Mouse (Mus musculus) right cerebral cortex, postnatal 25 days (tissue): ENCODE results near the gene Htr2a.
A peak's percentile ranks its signal among the peaks of the same experiment; 100 is the strongest.

Source experiments
- DNase-seq: peaks from one replicate; pipeline ENCODE4 v3.0.0; 2022

Htr2a gene

DNA sequence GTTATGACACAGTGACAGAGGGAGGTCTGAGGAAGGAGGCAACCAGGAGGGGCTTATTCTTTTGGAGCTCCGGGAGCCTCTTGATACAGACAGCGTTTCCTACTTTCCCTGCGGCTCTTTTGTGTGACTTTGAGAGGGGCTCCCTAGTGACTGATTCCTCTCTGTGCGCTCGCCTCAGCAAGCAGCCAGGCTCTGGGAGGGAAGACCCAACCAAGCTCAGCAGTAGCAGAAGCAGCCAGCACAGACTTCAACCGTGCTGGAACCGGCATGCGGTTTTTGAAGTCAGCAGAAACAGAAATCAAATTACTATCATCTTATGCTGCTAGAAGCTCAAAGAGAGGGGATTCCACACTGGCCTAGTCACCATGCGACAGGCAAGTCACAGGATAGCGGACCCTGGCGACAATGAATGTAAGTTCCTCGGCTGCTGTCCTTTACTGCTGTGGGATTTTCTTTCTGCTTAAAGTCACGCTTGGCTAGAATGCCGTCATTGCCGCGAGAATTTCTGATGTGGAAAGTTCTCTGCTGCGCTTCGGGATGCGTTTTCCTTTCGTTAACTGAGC lies at the start of gene Htr2a:
Gene Htr2a, plus strand, starts transcription at position 22 of the 563 bp plus-strand sequence.
- no peak for DNase-seq

DNA sequence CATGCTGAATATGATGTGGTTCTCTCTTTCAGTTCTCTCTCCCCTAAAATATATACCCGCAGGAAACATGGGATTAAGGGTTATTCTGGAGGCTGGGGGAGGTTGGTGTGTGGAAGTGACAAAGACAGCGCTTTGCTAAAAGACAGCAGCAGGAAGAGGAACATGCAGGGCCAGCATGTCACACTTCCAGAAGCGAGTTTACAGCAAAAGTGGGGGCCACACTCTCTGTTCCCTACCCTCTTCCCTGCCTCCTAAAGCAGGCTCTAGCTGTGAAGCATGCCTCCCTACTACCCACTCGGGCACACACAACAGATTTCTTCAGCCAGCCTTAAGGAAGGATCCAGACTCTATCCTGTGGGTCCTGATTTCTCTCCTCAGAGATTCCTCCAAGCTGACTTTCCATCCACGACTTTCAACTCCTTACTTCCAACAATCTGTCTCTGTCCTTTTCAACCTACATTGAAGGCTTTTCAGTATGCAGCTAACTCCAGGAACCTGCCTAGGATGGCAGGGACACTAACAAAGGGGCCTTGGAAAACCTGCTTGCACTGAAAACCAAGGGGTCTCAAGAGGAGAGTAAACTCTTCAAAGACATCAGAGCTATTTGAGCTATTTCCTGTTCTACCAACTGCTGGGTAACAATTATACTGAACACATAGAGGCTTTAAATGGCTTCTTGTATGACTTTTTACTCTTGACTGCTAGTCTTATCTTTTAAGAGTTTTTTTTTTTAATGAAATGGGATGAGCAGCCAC lies 39.1 kb upstream of the Htr2a start:
- no peak for DNase-seq

DNA sequence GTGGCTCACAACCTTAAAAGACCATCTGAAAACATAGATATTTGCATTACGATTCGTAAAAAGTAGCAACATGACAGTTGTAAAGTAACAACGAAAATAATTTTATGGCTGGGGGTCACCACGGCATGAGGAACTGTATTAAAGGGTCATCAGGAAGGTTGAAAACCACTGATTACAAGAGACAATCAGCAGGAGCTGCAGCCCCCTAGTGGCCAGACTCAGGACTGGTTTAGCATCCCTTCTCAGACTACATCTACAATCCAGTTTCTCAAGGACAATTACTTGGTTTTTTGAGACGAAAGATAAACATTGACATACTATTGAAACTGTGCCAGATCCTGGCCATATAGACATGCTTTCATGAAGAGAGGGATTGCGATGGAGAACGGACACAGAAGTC lies 38.1 kb upstream of the Htr2a start:
- DNase-seq: peak; percentile 34

DNA sequence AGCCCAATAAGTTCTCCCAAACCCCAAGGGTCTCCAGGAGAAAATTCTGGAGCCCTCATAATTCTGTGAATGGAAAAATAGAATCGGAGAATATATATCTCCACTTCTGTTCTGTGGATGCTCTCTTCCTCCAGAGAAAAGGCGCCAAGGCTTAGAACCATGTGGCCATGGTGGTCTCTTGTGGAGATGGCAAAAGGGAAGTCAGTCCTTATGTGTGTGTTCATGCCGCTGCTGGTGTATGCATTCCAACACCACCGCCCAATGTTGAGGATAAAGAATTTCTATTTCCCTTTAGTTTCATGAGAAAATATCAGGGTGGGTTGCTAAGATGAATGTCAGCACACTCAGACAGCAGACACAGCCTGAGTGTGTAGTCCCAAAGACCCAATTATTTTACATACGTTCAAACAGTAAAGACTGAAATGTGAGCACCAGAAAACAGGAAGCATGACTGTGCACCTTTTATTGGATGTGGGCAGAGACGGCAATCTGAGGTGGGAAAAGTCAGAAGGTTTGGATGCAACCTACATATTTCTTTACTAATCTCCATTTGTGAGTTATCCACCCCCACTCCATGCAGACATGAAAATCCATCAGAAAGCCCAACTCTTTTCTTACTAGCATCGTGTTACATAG lies 37.4 kb upstream of the Htr2a start:
- DNase-seq: no peak

DNA sequence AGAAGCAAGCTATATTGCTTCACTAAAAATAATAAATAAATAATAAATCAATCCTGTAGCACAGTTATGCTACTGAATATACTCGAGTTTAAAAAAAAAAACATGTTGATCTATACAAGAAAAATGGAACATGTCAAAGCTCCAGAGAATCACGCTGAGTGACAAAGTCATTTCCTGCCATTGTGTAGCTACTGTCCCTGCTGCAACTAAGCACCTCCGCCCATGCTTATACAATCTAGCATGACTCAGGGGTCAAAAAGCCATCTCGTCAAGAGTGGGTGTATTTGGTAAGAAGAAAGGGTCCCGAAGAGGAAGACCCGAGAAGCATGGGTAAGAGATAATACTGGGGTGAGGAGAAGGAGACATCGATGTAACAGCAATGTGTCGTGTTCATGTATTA lies 29.3 kb upstream of the Htr2a start:
- DNase-seq: no peak

DNA sequence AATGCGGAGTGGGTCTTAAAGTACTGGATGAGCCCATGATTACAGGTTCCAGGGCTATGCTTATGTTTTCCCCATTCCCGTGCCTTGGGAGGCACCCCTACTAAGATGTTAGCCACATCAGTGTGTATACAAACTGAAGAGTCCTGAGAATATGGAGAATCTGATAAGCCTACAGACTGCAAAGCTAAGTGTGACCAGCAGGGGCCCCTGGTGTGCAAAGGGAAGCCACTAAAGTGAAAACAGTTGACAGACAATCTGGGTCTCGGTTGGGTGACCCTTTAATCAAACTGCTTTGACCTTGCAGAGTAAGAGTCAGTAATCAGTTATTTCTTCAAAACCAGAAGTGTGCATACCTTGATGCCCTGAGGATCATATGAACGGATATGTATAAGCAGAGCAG lies 21.8 kb upstream of the Htr2a start:
- no peak for DNase-seq

DNA sequence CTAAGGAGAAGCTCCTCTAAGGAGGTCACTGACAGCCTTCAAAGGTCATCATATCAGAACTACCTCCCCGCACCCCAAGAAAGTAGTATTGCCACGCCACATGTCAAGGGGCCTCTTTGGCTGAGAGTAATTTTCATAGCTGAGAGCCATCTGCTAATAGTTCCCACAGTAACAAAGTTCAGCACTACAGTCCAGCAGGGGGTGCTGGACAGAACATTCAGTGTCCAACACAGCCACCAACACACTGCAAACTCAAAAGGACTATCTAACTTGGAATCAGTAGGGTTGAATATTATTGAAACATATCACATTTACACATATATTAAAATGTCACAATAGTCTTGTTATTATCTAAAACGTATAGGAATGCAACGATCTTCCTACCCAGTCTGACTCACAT lies 2.6 kb upstream of the Htr2a start:
- no peak for DNase-seq

DNA sequence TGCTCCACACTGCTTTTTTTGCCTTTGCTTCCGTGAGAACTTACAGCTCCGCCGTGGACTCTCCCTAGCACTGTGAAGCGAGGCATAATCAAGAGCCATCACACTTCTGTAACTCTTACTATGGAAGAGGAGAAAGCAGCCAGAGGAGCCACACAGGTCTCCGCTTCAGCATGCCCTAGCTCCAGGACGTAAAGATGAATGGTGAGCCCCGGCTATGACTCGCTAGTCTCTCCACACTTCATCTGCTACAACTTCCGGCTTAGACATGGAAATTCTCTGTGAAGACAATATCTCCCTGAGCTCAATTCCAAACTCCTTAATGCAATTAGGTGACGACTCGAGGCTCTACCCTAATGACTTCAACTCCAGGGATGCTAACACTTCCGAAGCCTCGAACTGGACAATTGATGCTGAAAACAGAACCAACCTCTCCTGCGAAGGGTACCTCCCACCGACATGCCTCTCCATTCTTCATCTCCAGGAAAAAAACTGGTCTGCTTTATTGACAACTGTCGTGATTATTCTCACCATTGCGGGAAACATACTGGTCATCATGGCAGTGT lies 1.1 kb downstream of the Htr2a start:
- DNase-seq: no peak

DNA sequence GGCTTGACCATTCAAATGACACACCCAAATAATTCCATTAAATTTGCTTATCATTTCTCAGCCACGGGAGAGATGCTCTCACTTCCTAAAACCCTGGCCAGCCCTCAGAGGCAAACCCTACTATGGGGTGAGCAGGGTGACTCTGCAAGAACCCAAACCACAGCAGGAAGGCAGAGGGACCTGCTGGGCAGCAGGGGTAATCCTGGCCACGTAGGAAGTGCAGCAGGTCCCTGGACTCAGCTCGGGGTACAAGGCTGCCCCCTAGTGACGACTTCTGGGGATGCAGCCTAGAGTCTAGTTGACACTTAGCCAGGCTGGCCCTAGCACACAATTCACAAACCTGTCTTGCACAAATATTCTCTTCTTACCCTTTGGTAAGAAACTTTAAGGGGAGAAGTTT lies 2.7 kb downstream of the Htr2a start:
- peak; percentile 80 for DNase-seq

DNA sequence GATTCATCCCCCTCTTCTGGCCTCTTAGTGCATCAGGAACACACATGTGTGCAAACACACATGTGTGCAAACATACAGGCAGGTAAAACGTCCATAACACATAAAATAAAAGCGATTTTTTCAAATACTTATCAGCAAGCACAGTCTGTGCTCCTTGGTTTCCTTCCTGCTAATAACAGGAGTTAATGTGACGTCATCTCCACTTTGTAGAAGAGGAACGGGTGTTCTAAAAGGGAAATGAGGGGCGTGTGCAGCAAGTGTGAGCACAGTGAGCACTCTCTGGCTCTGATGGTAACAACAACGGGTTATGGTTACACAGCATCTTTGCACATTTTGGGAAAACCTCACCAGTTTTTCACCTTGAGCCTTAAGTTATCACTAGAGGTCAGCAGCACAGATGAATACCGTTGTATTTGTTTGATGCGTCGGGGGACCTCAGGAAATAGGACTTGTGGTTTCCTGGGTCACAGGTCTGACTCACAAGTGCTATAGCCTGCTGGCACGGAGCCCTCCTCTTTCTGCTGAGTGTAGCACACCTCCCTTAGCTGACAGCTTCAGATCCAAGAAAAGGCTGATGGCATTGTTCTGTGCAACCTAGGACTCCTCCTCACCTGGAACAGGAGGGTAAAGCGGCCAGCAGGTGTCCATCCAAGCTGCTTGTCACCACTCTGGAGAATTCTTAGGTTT lies 5.6 kb downstream of the Htr2a start:
- no peak for DNase-seq

DNA sequence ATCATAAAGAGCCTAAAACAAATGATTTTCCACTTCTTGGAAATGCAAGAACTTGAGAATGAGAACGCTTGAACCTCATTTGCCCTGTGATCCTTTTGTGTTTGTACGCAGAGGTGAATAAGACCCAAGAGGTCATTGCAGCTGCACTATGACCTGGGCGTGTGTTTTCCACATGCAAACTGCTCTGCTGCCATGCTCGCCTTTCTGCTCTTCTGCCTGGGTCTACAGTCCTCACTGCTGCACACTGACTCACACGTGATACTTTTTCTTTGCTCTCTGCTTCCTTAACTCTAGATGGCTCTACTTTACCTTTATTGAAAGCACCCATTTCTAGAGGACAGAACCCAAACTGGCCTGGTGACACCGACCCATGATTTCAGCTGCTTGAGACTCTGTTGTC lies 9.4 kb downstream of the Htr2a start:
- no peak for DNase-seq

DNA sequence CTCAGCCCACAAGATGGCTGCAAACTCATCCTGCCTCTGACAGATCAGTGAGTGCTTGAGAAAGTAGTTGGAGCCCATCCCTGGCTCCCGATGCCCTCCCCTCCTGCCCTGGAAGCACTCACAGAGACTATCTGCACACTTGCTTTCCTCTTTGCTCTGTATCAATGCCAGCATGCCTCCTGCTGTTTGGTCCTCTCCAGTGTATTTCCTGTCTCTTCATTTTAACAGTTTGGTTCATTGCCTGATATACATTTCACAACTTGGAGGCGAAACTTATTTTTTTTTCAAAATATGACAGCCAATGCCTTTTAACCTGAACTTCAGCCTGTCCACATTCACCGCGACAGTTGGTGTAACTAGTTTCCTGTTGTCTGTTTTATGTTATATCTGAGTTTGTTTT lies 11.0 kb downstream of the Htr2a start:
- no peak for DNase-seq

DNA sequence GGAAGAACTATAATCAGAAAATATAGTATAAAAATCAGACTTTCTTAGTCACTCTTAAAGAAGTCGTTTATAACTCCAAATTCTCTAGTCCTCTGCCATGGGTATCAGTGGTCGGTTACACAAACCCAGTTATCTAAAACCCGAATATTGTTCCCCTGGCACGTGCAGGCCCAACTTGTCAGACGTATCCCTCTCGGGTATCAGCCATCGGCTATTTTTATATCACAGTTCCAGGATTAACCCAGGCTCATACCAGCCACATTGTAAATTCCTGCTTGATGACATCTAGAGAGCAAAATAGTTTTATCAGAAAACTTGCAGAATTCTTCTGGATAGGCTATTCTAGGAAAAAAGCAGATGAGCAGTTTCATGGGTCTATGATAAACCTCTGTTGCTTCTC lies 16.6 kb downstream of the Htr2a start:
- DNase-seq: no peak

DNA sequence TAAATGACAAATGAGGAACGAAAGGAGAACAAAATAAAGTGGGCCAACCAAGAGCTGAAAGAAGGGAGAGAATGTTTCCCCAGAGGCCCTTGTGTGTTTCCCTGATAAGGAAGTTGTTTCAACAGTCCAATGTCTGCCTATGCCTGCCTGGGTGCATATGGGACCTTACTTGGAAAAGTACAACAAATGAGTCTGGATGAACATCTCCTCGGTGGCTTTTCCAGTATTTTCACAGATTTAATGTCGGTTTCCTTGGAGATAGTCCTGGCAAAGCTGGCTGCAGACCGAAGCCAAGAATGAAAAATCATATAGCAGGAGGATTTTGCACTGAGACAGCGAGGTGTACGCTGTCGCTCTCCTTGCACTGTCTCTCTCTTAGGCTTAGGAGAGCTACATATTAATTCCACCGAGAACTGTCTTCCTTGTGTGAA lies 18.8 kb downstream of the Htr2a start:
- peak; percentile 48 for DNase-seq

DNA sequence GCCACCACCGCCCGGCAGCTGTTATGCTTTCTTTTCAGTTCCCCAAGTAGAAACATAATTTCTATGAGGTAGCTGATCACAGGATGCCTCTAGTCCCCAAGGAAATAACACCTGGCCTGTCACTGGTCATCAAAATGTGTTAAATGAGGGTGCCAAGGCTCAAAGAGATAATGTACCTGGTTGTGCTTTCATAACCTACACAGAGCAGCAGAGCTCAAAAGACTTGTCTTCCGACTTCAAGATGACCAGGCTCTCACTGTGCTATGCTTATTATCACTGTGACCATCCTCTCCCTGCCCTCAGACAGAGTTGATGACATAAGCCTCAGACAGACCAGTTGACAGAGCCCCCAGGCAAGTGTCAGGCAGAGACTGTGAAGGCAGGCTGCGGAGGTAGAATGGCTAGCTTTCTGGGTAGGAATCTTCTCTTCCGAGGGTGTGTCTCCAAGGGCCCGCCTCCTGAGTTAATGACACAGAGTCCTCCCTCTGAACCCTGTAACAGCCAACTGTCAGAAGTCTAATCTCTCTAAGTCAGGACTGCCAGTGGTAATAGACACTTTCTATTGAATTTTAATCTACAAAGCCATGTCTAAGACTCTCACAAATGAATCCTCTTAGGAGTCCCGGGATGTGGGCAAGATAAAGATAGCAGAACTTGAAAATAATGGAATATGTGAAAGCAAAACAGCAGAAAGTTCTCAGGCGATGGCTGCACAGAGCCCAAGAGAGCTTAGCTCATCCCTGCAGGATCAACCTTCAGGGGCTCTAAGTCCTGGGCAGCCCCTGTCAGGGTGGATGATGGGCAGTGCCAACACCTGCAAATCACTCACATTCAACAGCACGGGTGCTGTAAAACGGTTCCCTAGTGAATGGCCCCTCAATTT lies 31.7 kb downstream of the Htr2a start:
- no peak for DNase-seq

DNA sequence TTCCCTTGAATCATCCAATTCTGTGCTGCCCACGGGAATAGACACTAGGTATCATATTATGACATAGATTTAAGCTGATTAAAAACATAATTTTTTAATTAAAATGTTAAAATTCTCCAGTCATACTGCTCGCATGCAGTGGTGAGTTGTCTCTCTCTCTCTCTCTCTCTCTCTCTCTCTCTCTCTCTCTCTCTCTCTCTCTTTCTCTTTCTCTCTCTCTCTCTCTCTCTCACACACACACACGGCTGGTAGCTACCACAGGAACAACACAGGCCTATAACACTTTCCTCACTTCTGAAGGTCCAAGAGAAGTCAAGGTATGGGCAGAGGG lies 32.3 kb downstream of the Htr2a start:
- DNase-seq: no peak

DNA sequence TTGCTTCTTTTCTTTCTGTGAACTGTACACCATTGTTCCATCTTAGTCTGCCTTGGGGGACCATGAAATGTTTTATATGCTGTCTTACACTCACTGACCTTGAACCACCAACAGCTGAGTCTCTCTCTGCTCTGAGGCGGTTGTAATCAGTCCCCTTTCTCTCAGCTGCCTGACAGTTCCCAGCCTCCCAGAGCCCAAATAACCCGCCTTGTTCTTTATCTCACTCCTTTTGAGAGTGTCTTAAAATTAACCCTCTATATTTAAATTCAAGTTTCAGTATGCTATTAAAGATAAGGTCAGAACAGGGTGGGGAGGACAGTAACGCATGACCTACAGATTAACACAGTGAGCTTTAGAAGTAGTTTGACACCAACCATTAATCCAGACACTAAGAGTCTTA lies 32.9 kb downstream of the Htr2a start:
- DNase-seq: no peak

DNA sequence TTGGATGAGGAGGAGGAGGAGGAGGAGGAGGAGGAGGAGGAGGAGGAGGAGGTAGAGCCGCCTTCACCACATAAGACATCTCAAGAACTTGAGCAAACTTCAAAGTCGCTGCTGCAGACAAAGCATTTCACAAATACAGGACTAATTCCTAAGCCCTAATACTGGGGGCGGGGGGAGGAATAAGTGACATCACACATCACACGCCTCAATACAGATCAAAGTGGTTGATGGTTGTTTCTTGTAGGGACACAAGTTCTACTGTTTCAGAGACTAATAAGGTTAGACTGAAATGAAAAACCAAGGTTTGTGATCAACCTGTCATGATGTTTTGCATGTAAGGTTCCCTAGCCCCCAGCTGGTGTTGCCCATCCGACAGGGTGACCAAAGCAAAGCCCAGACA lies 39.2 kb downstream of the Htr2a start:
- no peak for DNase-seq

DNA sequence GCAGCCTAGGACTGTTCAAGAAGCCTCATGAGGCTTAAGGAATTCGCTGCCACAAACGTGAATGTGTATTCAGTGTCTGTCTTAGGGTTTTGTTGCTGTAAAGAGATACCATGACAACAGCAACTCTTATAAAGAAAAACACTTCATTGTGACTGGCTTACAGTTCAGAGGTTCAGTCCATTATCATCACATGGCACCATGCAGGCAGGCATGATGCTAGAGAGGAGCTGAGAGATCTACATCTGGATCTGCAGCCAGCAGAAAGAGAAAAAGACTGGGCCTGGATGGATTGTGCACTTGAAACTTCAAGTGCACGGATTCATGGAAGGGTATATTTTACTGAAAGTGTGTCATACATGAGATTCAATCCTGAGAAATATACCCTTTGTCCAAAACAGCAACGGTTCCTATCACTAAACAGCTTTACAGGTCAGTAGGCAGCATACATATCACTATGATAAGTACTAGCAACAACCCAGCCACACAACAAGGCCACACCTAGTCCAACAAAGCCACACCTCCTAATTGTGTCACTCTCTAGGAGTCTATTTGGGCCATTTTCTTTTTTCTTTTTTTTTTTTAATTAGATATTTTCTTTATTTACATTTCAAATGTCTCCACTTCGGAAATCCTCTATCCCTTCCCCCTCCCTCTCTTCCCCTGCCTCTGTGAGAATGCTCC lies 43.8 kb downstream of the Htr2a start:
- no peak for DNase-seq

DNA sequence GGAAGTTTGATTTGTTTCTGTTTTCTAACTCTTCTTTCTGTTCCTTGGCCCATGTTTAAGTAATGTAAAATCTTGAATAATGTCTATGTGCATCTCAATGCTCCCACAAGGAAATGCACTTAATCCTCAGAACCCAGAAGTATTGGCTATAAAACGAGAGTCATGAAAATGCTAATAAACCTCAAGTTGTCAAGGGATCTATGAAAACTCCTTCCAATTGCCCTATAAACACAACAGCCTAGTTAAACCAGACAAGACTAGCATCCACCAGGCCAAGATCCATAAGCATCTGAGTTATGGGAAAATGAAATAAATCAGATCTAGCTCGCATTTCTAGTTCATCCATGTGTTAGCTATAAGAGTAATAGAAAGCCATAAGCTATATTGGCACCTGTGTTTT lies 51.3 kb downstream of the Htr2a start:
- no peak for DNase-seq

DNA sequence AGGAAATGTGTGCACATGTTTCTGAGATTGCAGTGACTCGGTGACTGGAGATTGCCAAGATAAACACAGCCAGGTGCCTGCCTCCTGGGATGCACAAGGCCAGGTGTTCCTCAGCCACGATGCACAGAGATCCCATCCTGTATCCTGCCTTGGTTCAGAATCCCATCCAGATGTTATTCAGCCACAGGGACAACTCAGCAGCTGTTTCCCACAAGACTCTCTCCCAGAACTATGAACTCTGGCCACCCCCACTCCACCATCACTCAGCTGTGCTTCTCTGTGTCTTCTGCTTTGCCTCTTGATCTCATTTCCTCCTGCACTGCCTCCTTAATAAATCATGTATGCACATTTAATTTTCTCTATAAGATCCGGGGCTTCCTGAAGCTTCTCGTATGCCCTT lies 56.1 kb downstream of the Htr2a start:
- no peak for DNase-seq

DNA sequence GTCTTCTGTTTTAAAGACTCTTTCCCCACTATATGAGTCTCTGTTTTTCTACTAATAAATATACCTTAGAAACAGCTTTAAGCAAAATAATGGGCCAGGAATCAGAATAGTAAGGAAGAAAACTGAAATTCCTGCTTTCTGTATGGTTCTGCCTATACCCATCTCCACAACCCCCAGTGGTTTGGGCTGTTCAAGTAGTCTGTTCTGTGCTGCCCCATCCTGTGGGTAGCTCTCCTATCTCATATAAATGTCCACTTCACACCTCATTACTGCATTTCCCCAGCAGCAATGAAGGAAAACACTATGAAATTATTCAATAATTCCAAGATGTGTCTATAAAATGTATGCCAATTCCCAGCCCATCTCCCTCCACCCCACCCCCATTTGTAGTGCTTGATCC lies 56.8 kb downstream of the Htr2a start:
- no peak for DNase-seq
